8 mouse cellular contexts compared by ENCODE assay signal in genomic region chr17:69157809-69158185, GRCm38 (mm10).
A peak's percentile ranks its signal among the peaks of the same experiment; 100 is the strongest.
DNase-seq lines count a peak whose midpoint lies in the region; ATAC-seq lines count a peak whose summit lies in the region.

No protein-coding gene starts in this region.

- no peak for ATAC-seq in hindbrain, embryonic 13.5 days (ENCODE audit: low FRiP score)
- 0 out of 2 replicates have a peak, but pooled peaks have one; percentile 13 for ATAC-seq in midbrain, embryonic 13.5 days

- H3K36me3 ChIP-seq in heart, embryonic 10.5 days = no peaks in the 10 kb centered on the region
- H3K36me3 ChIP-seq in hindbrain, embryonic 13.5 days = no peaks in the 10 kb centered on the region
- no peaks in the 10 kb centered on the region for H3K36me3 ChIP-seq in midbrain, embryonic 13.5 days

- no peaks in the 10 kb centered on the region for H3K9me3 ChIP-seq in heart, embryonic 10.5 days
- no peaks in the 10 kb centered on the region for H3K9me3 ChIP-seq in hindbrain, embryonic 13.5 days
- H3K9me3 ChIP-seq in midbrain, embryonic 13.5 days = no peaks in the 10 kb centered on the region

- H3K4me1 ChIP-seq in heart, embryonic 10.5 days = peaks cover 17% of the 10 kb centered on the region; the same call in 1 of the 2 replicates
- peaks cover 20% of the 10 kb centered on the region for H3K4me1 ChIP-seq in hindbrain, embryonic 13.5 days (replicated peaks)
- peaks cover 17% of the 10 kb centered on the region for H3K4me1 ChIP-seq in midbrain, embryonic 13.5 days (replicated peaks)

- H3K4me3 ChIP-seq in heart, embryonic 10.5 days = peak overlapping the region; percentile 85
- H3K4me3 ChIP-seq in hindbrain, embryonic 13.5 days = peak overlapping the region; percentile 92
- H3K4me3 ChIP-seq in midbrain, embryonic 13.5 days (replicated peaks) = peak overlapping the region; percentile 96

- peak overlapping the region; percentile 97 for H3K9ac ChIP-seq in hindbrain, embryonic 13.5 days
- peak overlapping the region; percentile 94 for H3K9ac ChIP-seq in midbrain, embryonic 13.5 days (replicated peaks)

- no peaks in the 10 kb centered on the region for H3K27me3 ChIP-seq in heart, embryonic 10.5 days (ENCODE audit: insufficient read depth, poor library complexity, severe bottlenecking)
- H3K27me3 ChIP-seq in hindbrain, embryonic 13.5 days = no peaks in the 10 kb centered on the region
- H3K27me3 ChIP-seq in midbrain, embryonic 13.5 days = no peaks in the 10 kb centered on the region

- intact Hi-C loops in heart, postnatal 14 days (cut with DNase I) = loop anchor here (10.0 kb wide), 2 partner anchors 107 to 187 kb away; no protein-coding TSS in a partner anchor

- H3K4me2 ChIP-seq in hindbrain, embryonic 13.5 days = peak overlapping the region; percentile 89
- H3K4me2 ChIP-seq in midbrain, embryonic 13.5 days (replicated peaks) = peak overlapping the region; percentile 91

- 7% methylated on average over 11 of the region's 11 CpGs for WGBS in heart, embryonic 10.5 days
- WGBS in hindbrain, embryonic 13.5 days = 7% methylated on average over 11 of the region's 11 CpGs
- 12% methylated on average over 11 of the region's 11 CpGs for WGBS in midbrain, embryonic 13.5 days

- H3K27ac ChIP-seq in heart, embryonic 10.5 days = peak overlapping the region; percentile 98
- H3K27ac ChIP-seq in hindbrain, embryonic 13.5 days = no peak overlapping the region
- no peak overlapping the region for H3K27ac ChIP-seq in midbrain, embryonic 13.5 days

- DNase-seq in heart, embryonic 10.5 days (ENCODE audit: low spot score) = no peak
- no peak for DNase-seq in heart, postnatal 14 days
- peak; percentile 61 for DNase-seq in embryo, embryonic 10.5 days (ENCODE audit: low spot score)
- no peak for DNase-seq in cerebellum, postnatal 4 days (ENCODE audit: low spot score in 2 of 2)
- no peak for DNase-seq in urinary bladder, postnatal 36 days (ENCODE audit: low spot score in 2 of 2)
- DNase-seq in thymus, postnatal 36 days = no peak
